Mouse (Mus musculus) fibroblast of lung, adult 2 months (primary cell): ENCODE data around the gene Ptprg.
"Not testable (repeated sequence)": the region's sequence is repeated elsewhere in the genome, so short reads cannot be mapped to it uniquely, and the experiment has no call there.

Experiments used
- DNase-seq: peaks from one replicate; pipeline ENCODE4 v3.0.0-alpha.2; 2011; ENCODE audit warnings: low read depth

Ptprg gene

DNA sequence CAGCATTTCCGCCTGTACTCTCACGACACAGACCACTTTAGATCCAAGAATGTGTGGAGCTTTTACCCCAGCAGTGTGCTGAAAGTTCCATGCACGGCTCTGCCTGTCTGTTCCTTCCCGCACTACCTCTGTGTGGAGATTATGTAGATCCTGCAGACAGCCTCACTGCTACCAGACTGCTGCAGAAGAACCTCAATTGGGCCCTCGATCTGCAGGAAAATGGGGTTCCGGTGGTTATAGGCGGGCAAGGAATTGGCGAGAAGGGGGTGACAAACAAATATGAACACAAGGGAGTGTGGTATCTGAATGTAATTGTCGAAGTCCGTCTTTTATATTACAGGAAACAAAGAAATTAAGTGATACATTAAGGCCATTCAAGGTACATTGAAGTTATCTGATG lies 410.5 kb downstream of the Ptprg start:
- no peak for DNase-seq

DNA sequence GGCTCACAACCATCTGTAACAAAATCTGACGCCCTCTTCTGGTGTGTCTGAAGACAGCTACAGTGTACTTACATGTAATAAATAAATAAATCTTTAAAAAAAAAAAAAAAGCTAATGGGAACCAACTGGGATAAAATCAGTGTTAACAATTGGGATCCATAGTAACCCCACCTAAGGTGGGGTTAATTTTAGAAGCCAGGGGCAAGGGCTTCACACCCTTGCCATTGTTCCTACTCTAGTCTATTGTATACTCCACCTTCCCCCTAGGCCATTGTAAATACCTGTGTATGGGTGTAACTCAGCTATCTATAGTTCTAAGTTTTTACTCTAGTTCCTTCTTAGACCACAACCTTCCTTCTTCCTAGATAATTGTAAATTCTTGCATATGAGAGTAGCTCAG lies 411.0 kb downstream of the Ptprg start:
- not testable (repeated sequence) for DNase-seq

DNA sequence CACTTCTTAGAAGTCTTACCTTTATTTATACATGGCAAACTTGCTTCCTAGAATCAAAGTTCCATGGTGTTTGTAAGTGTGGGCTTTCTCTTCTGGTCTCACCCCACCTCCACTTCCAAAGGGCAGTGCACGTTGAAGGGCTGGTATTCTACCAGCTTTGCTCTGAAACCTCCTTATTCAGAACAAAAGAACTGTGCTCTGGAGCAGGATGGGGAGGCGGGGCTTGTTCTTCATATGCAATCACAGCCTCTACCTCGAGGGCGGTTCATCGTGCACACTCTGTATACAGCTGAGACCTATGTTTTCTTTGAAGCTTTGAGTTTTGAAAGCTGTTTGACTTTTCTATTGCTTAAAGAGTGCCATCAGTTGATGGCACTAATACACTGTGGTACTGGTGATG lies 412.5 kb downstream of the Ptprg start:
- no peak for DNase-seq

DNA sequence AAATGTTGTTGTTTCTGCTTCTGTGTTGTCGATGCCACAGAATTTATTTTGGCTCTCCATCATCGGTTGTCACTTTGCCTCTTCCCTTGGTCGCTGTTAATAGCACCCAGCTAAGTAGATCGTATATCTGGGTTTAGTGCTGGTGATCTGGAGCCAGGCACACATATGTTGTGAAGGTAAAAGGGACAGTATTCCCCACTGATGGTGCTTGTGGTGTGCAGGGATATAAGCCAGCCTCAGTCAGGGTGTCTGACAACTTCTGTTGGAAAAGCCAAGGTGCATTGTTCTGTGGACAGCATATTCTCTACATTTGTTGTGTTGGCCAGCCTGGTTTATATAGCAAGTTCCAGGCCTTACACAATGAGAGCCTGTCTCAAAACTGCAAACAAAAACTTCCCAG lies 428.4 kb downstream of the Ptprg start:
- DNase-seq: no peak

DNA sequence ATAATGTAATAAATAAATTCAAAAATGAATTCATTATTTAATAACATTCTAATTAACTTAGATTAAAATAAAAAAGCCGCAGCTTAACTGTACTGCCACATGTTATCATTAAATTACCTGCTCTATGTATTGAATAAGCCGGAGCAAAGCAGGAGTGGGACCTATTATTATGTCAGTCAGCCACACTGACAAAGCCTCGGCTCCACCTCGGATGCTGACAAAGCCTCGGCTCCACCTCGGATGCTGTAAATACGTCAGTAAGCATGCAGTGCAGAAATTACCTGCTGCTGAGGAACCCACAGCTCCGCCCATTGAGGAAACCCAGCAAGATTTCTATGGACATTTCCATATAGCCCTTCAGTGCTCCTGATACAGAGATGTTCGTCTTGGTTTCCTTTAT lies 429.7 kb downstream of the Ptprg start:
- DNase-seq: no peak

DNA sequence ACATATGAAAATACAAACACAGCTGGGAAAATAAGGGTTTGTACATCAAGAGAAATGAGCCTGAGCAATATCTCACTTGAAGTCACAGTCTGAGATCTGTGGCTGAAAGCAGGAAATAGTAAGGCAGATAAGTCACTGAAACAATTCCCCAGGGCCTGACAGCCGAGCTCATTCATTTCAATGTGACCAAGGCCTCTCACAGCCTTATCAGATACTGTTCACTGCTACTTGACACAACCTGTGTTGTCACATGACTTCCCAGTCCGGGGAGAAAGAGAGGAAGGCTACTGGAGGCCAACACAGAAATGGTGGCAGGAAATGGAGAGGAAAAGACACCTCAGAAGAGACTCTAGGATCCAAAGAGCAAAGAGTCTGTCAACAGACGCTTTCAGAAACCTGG lies 430.8 kb downstream of the Ptprg start:
- no peak for DNase-seq

DNA sequence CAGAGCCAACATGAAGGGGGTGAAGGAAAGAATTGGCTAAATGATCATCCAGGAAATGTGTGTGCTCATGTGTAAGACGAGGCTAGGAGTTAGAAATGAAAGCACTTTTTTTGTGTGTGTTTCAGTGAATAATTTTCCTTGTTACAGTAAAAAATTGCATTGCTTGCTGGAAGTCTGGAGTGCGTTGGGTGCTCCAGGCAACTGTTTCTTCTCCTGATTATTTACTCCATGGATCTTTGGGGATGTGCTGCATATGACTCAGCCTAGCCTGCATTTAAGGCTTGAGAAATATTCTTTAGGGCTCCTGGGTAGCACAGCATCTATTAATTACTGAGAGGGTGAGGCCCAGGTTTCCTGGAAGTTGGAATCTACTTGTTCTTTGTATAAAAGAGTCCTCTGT lies 435.6 kb downstream of the Ptprg start:
- no peak for DNase-seq

DNA sequence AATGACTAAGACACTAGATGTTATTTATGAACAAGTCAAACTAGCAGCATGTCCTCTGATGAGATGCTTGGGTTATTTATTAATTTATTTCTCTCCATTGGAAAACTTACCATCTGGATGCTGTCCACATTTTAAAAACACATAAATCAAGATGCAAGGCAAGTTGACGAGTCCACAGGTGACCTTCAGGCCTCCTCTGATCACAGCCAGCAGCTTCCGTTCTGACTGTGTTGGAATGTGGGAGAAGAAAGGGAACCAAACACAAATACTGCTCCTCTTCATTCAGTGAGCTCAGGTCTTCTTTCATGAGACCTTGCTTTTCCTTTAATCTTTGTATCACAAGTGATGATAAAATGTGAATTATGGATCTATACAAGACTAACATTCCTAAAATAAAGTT lies 437.8 kb downstream of the Ptprg start:
- DNase-seq: no peak

DNA sequence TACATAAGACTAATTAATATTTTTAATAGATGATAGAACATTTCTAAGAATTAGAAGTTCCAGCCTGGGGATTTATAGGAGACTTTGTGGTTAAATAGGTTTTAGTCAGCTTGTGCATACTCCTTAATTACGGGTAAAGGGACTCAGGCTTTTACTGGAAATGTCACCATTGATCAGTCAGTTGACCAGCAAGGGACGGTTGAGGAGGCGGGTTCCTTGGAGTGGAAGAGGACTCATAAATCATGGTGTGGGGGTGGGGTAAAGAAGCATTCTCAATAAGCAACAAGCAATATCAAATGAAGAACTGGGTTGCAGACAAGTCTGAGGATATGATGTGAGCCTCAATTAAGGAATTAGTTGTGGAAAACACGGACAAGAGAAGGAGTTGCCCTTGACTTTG lies 438.8 kb downstream of the Ptprg start:
- no peak for DNase-seq

DNA sequence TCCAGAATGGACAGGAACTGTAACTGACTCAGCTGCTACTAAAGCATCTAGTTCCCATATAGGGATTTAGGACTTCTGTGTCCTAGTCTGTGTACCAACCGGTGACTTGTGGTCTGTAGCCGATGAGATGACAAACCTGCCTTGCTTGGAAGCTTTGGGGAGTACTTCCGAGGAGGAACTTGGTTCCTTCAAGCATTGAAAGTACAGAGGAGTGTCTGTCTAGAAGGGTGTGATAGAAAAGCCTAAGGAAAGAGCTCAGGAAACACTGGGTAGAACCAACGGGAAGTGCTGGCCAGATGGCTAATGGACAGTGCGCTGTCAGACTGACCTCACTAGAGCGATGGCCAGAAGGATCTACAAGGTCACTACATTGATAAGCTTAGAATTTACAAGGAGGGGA lies 439.2 kb downstream of the Ptprg start:
- DNase-seq: no peak

DNA sequence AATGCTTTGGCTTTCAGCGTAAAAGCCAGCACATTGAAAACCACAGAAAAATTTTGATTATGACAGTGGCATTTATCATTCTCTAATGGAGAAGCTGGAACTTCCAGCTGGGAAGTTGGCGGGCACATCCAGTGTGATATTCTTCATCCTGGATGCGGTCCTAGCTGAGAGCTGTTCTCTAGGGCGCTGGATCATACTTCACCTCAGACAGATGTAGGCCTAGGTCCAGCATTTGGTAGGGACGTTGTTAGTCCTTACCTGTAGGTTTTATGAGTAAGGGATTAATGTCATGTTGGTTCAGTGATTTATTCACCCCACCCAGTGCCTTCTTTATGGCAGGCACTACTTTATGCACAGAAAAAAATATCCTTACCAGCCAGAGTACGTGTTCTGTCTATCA lies 444.2 kb downstream of the Ptprg start:
- DNase-seq: no peak

DNA sequence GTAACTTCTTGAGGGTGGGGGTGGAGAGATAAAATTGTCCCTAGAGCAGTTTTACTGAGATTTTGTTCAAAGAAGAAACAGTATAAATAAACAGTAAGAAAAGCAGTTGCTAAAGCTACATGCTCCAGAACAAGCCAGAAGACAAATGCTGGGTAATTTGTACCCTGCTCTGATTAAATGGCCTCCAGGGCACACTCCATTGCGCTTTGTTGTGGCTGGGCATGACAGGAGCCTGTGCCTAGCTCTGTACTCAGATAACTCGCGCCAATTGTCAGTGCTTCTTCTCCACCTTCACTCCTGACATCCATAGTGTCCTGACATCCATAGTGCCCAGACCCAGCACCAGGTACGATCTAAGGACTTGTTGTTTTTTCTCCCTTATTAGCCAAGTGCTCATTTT lies 445.1 kb downstream of the Ptprg start:
- no peak for DNase-seq

DNA sequence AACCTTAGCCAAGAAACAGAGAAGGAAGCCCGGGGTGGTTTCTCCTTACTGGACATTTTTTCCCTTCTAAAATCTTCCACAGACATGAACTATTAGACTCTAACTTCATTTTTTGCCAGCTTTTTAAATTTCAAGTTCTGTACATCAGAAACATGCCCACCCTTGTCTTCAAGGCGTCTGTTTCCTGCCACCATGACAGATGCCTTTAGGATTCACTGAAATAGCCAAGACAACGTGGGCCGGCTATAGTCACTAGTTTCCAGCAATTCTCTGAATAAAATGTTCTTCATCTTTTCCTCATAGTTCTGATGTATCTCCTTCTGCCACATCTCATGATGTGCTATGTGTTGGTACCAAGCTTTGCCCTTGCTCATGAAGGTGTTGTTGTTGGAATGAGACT lies 450.7 kb downstream of the Ptprg start:
- no peak for DNase-seq

DNA sequence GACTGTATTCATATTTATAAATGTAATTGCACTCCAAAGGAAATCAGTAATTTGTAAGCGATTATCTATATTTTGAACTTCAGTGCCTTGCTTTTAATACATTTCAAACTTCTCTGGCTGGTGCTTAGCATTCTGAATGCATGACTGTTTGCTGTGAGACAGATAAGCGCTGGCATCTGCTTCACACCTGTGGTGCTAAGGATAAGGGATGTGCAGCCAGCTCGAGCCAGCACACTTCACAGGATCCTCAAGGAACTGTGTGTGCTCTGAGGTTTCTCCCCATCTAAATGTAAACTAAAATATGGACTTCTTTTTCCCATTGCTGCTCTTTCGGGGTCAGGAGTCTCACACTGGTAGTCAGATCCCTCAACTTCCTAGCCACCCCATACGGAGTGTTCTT lies 458.4 kb downstream of the Ptprg start:
- DNase-seq: no peak

DNA sequence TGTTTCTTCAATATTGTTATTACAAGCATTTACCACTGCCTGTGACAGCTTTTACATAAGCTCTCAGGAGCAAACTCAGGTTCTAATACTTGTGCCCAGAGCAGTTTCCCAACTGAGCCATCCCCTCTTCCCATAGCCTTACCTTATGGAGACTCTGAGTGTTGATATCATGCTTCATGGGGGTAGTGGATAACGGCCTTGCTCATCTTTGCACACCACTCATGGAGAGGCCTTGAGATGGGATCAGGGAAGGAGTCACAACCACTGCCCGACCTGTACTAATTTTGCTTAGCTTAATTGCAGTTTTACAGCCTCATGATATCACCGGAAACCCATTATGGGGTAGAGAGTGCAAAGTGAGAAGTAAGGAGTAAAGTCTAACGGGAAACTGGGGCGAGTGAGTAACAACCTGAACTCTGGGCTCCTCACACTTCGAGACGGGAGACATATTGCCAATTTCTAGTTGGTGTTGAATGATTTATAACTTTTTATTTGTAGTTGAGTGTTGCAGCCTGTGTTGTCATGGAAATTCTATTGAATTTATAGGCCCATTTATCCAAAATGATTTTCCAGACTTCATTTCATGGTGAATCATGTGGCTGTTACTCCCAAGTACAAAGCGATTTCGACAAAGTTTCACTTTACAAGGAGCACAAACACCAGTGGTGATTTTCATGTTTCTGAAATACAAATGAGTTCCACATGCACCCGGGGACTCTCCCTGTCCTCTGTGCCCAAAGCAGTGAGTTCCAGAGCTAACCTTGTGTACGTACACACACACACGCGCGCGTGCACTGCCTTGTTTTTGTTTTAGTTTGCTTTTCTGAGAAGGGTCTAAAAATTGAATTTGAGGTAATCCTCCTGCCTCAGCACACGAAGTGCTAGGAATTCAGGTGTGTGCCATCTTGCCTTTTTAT lies 472.7 kb downstream of the Ptprg start:
- peak; percentile 14 for DNase-seq

DNA sequence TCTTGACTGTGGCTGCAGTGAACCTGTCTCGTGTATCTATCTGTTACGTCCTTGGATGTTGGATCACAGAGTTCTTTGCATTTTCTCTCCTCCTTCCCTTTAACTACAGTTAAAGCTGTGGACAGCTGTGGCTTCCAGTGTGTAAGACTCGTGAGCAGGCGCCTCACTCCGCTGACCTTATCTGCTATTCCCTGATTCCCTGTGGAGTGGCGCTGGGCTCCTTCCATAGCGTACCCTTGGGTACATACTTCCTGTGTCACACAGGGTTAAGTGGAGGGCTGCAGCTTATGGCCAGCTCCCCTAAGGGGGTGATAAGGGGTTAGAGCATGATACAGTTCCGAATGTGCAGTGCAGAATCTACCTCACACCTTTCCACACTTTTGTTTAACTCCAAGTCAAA lies 473.9 kb downstream of the Ptprg start:
- no peak for DNase-seq

DNA sequence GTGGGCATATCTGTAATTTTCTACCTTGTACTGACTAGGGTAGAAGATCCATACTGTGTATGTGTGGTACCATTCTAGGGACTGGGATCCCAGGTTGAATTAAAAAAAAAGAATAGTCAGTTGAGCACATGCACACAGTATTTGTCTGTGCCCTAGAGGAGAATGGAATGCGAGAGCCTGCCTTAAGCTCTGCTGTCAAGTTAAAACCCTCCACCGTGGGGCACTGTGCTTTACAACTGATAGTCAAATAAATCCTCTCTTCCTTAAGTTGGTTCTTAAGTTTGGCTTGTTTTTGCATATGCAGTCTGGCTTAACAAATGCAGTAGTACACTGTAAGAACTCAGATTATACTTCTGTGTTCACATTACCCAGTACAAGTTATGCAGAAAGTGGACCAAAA lies 476.6 kb downstream of the Ptprg start:
- DNase-seq: no peak

DNA sequence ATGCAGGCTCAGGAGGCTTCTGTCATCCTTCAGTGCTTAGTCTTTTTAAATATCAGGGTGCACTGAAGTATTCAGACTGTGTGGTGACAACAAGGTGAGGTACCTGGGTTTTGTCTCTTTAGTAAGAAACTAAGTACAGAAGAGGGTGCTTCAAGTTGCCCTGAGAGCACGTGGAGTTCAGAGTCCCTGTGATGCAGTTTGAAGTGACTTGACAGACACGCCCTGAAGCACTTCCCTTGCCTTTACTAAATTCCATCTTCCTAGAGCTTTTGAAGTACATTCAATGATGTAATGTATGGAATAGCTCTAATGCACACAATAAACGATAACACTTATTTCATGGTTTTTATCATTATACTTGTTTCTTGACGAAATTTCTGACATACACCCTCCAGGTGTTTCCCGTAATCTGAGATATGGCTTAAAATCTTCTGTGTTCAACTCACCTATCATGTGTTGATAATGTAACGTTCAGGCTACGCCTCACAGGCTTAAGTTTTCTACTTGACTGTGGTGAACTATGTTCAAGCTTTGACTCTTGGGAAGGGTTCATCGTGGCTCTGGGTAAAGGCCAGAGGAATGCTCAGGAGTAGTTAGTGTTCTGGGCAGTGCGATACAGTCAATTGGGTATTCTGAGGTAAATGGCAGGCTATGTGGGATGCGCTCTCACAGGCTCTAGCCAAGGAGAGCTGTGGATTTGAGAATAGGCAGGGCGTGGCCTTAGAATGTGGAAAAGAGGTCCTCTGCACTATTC lies 483.4 kb downstream of the Ptprg start:
- DNase-seq: no peak

DNA sequence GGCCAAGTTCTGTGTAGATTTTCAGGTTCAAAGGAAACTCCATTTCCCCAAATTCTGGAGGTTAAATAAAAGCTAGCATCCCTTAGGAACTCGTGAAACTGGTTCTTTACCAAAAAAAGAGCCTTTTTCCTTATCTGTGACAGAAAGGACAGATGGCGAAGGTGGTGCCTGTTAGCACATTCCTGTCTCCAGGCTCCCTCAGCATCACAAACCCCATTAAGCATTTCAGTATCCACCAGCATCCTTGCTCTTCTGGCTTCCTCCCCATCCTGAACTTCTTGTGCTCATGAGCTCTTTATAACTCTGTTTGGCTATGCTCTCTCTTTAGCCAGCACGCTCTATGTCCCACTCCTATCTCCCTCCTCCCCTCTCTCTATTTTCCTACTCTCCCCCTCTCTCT lies 486.4 kb downstream of the Ptprg start:
- no peak for DNase-seq

DNA sequence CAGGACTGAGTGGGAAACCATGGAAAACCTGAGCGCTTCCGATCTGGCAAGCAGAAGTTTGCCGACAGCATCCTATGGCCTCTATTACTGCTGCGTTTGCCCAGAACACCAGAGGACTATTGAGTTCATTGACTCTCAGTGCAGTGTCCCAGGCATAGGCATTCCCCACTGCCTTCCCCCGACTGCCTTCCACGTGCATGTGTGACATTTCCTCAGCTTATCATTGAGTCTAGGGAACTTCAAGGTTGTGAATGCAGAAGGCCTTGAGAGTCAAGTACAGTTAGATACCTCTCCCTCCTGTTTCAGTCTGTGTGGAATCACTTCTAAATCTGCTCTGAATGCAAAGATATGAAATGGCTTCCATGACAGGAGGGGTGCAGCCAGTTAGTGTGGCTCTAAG lies 488.2 kb downstream of the Ptprg start:
- no peak for DNase-seq

DNA sequence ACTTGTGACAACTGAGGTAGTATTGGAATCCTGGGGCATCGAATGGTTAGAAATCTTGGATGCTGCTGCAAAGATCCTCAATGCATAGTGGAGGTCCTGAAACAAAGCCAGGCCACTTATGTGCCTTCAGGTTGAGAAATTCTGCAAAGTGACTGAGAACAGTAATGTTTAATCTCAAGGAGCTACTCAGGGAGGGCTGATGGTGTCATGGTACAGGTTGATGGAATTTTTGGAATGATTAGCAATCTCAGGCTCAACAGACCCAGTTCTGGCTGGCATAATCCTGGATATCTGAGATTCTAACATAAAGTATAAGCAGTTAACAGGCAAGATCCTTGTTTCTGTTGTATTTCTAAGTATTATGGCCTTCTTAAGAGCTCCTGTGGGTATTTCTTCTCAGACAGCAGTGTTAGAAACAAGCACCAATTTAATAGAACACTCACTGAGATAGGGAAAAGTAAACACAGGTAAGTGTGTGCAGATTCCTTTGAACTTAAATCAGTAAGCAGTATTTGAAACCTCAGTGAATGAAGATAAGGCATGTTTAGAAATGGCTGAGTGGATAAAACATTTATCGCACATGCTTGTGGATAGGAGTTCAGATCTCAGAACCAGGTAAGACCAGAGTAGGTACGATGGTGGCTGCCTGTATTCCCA lies 493.0 kb downstream of the Ptprg start:
- DNase-seq: no peak

DNA sequence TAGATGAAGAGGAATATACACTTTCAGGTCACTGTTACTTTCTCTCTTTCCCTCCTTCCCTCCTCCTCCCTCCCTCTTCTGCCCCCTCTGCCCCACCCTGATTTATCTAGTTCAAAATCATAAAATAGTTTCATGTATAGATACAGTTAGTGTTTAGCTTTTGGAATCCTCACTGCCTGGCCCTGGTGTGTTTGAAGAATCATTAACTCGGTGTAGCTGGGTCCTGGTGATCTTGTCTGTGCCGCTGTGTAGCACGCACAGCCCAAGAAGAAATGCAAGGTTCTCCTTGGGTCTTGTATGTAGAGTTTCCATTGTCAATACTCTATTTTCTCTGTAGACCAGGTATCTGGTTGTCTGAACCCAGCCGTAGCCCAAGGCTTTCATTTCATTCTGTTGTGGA lies 494.3 kb downstream of the Ptprg start:
- DNase-seq: no peak

DNA sequence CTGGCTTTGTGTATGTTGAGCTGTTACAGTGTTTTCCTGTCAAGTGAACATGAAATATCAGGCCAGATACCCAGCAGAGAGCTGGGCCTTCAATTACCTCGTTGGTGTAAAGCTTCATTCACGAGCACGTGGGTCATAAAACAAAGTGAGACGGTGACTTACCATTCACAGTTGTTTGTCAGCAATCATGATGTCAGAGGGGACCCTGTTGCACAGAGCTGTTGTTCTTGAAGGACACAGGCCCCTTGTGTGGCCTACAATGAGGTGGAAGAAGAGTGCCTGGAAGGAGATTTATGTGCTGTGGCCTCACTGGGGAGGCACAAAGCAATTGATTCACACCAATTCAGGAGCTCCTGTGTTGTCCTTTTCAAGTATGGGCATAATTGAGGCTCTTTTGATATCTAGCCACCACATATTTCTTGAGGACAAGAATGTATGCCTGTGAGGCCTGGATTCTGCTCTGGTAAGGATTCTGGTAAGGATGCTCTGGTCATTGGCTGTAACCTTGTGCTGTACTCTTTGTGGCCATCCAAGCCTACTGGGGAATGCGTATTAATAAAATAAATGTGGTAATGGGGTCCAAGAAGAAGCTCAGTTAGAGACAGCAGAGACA lies 503.7 kb downstream of the Ptprg start:
- DNase-seq: no peak
